Mouse (Mus musculus): ENCODE data around the gene Ankrd65.
A peak's percentile ranks its signal among the peaks of the same experiment; 100 is the strongest.

Gene Ankrd65

GRCm38 (mm10) chr4:155833836-155834235, 43.6 kb downstream of the Ankrd65 start:
- H3K9me3 ChIP-seq (ENCODE audit: low read length): no peaks in the 10 kb centered on the region
- H3K4me3 ChIP-seq (replicated peaks; ENCODE audit: low read length): no peak overlapping the region
- TF ChIP-seq CTCF (conservative IDR thresholded peaks at IDR 0.05; ENCODE audit: low read length) (peak; percentile 73), NANOG (IDR thresholded peaks at IDR 0.05; ENCODE audit: borderline replicate concordance, low read length) (no peak)
- H3K27me3 ChIP-seq (ENCODE audit: insufficient read depth, low read length): peaks cover 8% of the 10 kb centered on the region
- H3K36me3 ChIP-seq (ENCODE audit: insufficient read depth, low read length): peaks cover 16% of the 10 kb centered on the region
- peaks cover 37% of the 10 kb centered on the region for H3K4me1 ChIP-seq (replicated peaks; ENCODE audit: low read depth, low read length)

GRCm38 (mm10) chr4:155837404-155838010, 47.3 kb downstream of the Ankrd65 start:
- no peaks in the 10 kb centered on the region for H3K9me3 ChIP-seq (ENCODE audit: low read length)
- H3K36me3 ChIP-seq (ENCODE audit: insufficient read depth, low read length): peaks cover 12% of the 10 kb centered on the region
- no peak for TF ChIP-seq CTCF (conservative IDR thresholded peaks at IDR 0.05; ENCODE audit: low read length)
- TF ChIP-seq POU5F1 (IDR thresholded peaks at IDR 0.05; ENCODE audit: borderline replicate concordance, low read length): no peak
- peaks cover 50% of the 10 kb centered on the region for H3K4me1 ChIP-seq (replicated peaks; ENCODE audit: low read depth, low read length)
- no peak overlapping the region for H3K4me3 ChIP-seq (replicated peaks; ENCODE audit: low read length)
- H3K27me3 ChIP-seq (ENCODE audit: insufficient read depth, low read length): peaks cover 36% of the 10 kb centered on the region

GRCm38 (mm10) chr4:155838187-155839153, 48.2 kb downstream of the Ankrd65 start:
- Histone ChIP-seq H3K36me3 (ENCODE audit: insufficient read depth, low read length) (peaks cover 9% of the 10 kb centered on the region), H3K4me1 (replicated peaks; ENCODE audit: low read depth, low read length) (peaks cover 42% of the 10 kb centered on the region), H3K9me3 (ENCODE audit: low read length) (no peaks in the 10 kb centered on the region), H3K27me3 (ENCODE audit: insufficient read depth, low read length) (peaks cover 45% of the 10 kb centered on the region), H3K4me3 (replicated peaks; ENCODE audit: low read length) (no peak overlapping the region)
- TF ChIP-seq NANOG (IDR thresholded peaks at IDR 0.05; ENCODE audit: borderline replicate concordance, low read length) (no peak), POU5F1 (IDR thresholded peaks at IDR 0.05; ENCODE audit: borderline replicate concordance, low read length) (no peak), CTCF (conservative IDR thresholded peaks at IDR 0.05; ENCODE audit: low read length) (no peak)

- peaks cover 49% of the 10 kb centered on the region for H3K27me3 ChIP-seq (ENCODE audit: insufficient read depth, low read length)
- H3K9me3 ChIP-seq (ENCODE audit: low read length): no peaks in the 10 kb centered on the region
- H3K4me1 ChIP-seq (replicated peaks; ENCODE audit: low read depth, low read length): peaks cover 34% of the 10 kb centered on the region
- TF ChIP-seq CTCF (conservative IDR thresholded peaks at IDR 0.05; ENCODE audit: low read length): no peak
- no peak for TF ChIP-seq POU5F1 (IDR thresholded peaks at IDR 0.05; ENCODE audit: borderline replicate concordance, low read length)
- TF ChIP-seq NANOG (IDR thresholded peaks at IDR 0.05; ENCODE audit: borderline replicate concordance, low read length): no peak
- H3K4me3 ChIP-seq (replicated peaks; ENCODE audit: low read length): peak within 1 kb of the TSS; percentile 81
- peaks cover 7% of the 10 kb centered on the region; the same call in 1 of the 2 replicates for H3K36me3 ChIP-seq (ENCODE audit: insufficient read depth, low read length)
These were observed 49.3 kb downstream of the Ankrd65 start, which contains the start of gene Mxra8 for GRCm38 (mm10) chr4:155839483-155839910. Mxra8 (plus strand) TSS chr4:155839680.

GRCm38 (mm10) chr4:155840076-155841002, 50.1 kb downstream of the Ankrd65 start:
- peaks cover 34% of the 10 kb centered on the region for H3K4me1 ChIP-seq (replicated peaks; ENCODE audit: low read depth, low read length)
- no peaks in the 10 kb centered on the region for H3K9me3 ChIP-seq (ENCODE audit: low read length)
- TF ChIP-seq CTCF (conservative IDR thresholded peaks at IDR 0.05; ENCODE audit: low read length) (no peak), NANOG (IDR thresholded peaks at IDR 0.05; ENCODE audit: borderline replicate concordance, low read length) (no peak), POU5F1 (IDR thresholded peaks at IDR 0.05; ENCODE audit: borderline replicate concordance, low read length) (no peak)
- H3K27me3 ChIP-seq (ENCODE audit: insufficient read depth, low read length): peaks cover 49% of the 10 kb centered on the region
- peak overlapping the region; percentile 81 for H3K4me3 ChIP-seq (replicated peaks; ENCODE audit: low read length)
- peaks cover 7% of the 10 kb centered on the region; the same call in 1 of the 2 replicates for H3K36me3 ChIP-seq (ENCODE audit: insufficient read depth, low read length)

GRCm38 (mm10) chr4:155841003-155841454, 50.8 kb downstream of the Ankrd65 start:
- peaks cover 54% of the 10 kb centered on the region for H3K27me3 ChIP-seq (ENCODE audit: insufficient read depth, low read length)
- no peaks in the 10 kb centered on the region for H3K9me3 ChIP-seq (ENCODE audit: low read length)
- TF ChIP-seq CTCF (conservative IDR thresholded peaks at IDR 0.05; ENCODE audit: low read length) (no peak), POU5F1 (IDR thresholded peaks at IDR 0.05; ENCODE audit: borderline replicate concordance, low read length) (no peak), NANOG (IDR thresholded peaks at IDR 0.05; ENCODE audit: borderline replicate concordance, low read length) (no peak)
- H3K4me3 ChIP-seq (replicated peaks; ENCODE audit: low read length): peak overlapping the region; percentile 81
- peaks cover 7% of the 10 kb centered on the region; the same call in 1 of the 2 replicates for H3K36me3 ChIP-seq (ENCODE audit: insufficient read depth, low read length)
- peaks cover 38% of the 10 kb centered on the region for H3K4me1 ChIP-seq (replicated peaks; ENCODE audit: low read depth, low read length)

GRCm38 (mm10) chr4:155841651-155842270, 51.5 kb downstream of the Ankrd65 start:
- Histone ChIP-seq H3K4me1 (replicated peaks; ENCODE audit: low read depth, low read length) (peaks cover 43% of the 10 kb centered on the region), H3K36me3 (ENCODE audit: insufficient read depth, low read length) (peaks cover 7% of the 10 kb centered on the region; the same call in 1 of the 2 replicates), H3K9me3 (ENCODE audit: low read length) (no peaks in the 10 kb centered on the region), H3K27me3 (ENCODE audit: insufficient read depth, low read length) (peaks cover 54% of the 10 kb centered on the region), H3K4me3 (replicated peaks; ENCODE audit: low read length) (peak overlapping the region; percentile 81)
- TF ChIP-seq CTCF (conservative IDR thresholded peaks at IDR 0.05; ENCODE audit: low read length): no peak
- TF ChIP-seq NANOG (IDR thresholded peaks at IDR 0.05; ENCODE audit: borderline replicate concordance, low read length): no peak
- TF ChIP-seq POU5F1 (IDR thresholded peaks at IDR 0.05; ENCODE audit: borderline replicate concordance, low read length): no peak

Data from E14TG2a.4 (cell line).